Mouse (Mus musculus) forebrain, embryonic 15.5 days (tissue): ENCODE data around the gene Diexf. TPM values are rescaled to one million over a fixed set of nuclear protein-coding genes. Genes with fewer than 3 reads are reported as not detected.

Source experiments
- ATAC-seq: fragments of 200-750 bp; cut with Nextera tagmentation; replicated peaks from 2 replicates; pipeline ENCODE4 v1.8.0; 2017; ENCODE audit warnings: mild to moderate bottlenecking, moderate TSS enrichment, moderate library complexity
- H3K27ac ChIP-seq: fragments of 300-500 bp; sonication (generic); replicated peaks from 2 replicates; pipeline ENCODE4 v1.5.1; 2015; ENCODE audit warnings: mild to moderate bottlenecking, inconsistent platforms
- H3K27me3 ChIP-seq: fragments of 300-500 bp; sonication (generic); 2 replicates; pipeline ENCODE4 v1.6.1; 2015; ENCODE audit warnings: inconsistent platforms
- H3K36me3 ChIP-seq: fragments of 300-500 bp; sonication (generic); 2 replicates; pipeline ENCODE4 v1.6.1; 2015; ENCODE audit warnings: mild to moderate bottlenecking, inconsistent platforms
- H3K4me1 ChIP-seq: fragments of 300-500 bp; sonication (generic); 2 replicates; pipeline ENCODE4 v1.6.1; 2015; ENCODE audit warnings: inconsistent platforms
- H3K4me2 ChIP-seq: fragments of 300-500 bp; sonication (generic); replicated peaks from 2 replicates; pipeline ENCODE4 v1.6.1; 2015; ENCODE audit warnings: mild to moderate bottlenecking, inconsistent platforms
- H3K4me3 ChIP-seq: fragments of 300-500 bp; sonication (generic); 2 replicates; pipeline ENCODE4 v1.5.1; 2015; ENCODE audit warnings: mild to moderate bottlenecking, inconsistent platforms
- H3K9ac ChIP-seq: fragments of 300-500 bp; sonication (generic); replicated peaks from 2 replicates; pipeline ENCODE4 v1.6.1; 2015; ENCODE audit warnings: mild to moderate bottlenecking, inconsistent platforms
- H3K9me3 ChIP-seq: fragments of 300-500 bp; sonication (generic); 2 replicates; pipeline ENCODE4 v1.6.1; 2016; ENCODE audit warnings: inconsistent platforms
- WGBS: fragments of 180-500 bp; shearing (Covaris S2); methylation state at CpG from one replicate; pipeline ENCODE4 v1.1.7; 2015; ENCODE audit warnings: mixed read lengths; 5-methylcytosine and 5-hydroxymethylcytosine counted together
- polyA plus RNA-seq: library from polyadenylated mRNA; unstranded; fragments of >200 nt; fragmentation: Nextera tagmentation; extraction: Ambion mirVana; gene quantifications from 2 replicates; pipeline ENCODE4 v1.2.1, GENCODE M21; 2015

The Diexf gene
- polyA plus RNA-seq, 1 experiment from 2014 or later: 11.2 TPM

DNA sequence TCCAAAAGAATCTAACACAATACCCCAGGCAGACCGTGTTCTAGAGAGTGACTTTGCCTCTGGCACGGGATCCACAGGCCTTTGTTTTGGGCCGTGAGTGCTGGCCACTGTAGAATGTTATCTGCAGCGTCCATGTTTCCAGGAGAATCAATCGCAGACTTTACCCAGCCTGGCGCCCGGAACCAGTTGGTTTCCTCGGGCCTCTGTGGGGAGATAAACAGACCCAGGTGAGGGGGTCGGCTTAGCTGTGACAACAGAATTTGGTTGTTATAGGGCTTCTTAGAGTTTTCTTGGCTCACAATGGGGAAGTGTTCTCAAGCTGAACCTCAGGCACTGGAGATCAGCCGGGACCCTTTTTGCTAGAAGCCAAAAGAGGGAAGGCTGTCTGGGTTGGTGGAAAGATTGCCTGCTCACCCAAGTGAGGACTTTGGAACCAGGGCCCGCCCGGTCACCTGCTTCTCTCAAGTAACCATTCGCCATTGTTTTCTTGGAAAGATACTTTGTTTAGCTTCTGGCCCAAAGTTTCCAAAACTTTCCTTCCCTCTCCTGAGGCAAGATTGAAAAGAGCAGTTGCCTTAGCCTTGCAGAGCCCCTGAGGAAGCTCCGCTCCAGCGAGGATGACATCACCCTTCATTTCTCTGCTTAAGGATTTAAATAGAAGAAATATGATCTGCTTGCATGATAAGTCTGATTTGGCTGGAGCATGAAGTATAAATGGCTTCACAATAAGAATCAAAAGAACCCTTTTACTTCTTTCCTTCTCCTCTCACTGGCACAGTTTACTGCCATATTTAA, 26.4 kb upstream of the Diexf start:
- Histone ChIP-seq H3K27ac (no peak overlapping the region), H3K9me3 (no peaks in the 10 kb centered on the region), H3K4me2 (no peak overlapping the region), H3K36me3 (no peaks in the 10 kb centered on the region), H3K27me3 (peaks cover 27% of the 10 kb centered on the region), H3K4me1 (peaks cover 11% of the 10 kb centered on the region; the same call in 1 of the 2 replicates), H3K4me3 (no peak overlapping the region), H3K9ac (no peak overlapping the region)
- ATAC-seq: no peak
- WGBS: 78% methylated on average over 15 of the region's 15 CpGs

DNA sequence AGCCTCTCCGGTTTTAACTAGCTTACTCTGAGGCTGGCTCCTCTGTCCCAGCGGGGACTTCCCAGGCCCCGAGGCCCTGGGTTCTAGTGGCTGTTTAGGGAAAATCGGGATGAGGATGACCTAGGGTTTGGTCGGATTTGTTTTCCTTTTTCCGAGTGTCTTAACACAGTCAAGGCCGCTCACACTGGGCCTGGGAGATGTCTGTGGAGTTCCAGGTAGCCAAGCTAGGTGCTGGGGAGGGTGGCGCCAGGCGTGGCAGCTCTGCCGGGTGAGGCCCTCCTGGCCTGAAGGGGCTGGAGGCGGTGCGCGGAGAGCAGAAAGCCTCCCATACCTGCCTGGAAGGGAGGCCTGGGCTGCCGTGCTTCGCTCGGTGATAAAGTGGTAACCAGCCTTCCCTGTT, 23.5 kb upstream of the Diexf start:
- Histone ChIP-seq H3K4me1 (peaks cover 13% of the 10 kb centered on the region; the same call in 1 of the 2 replicates), H3K36me3 (no peaks in the 10 kb centered on the region), H3K9me3 (no peaks in the 10 kb centered on the region), H3K27me3 (peaks cover 27% of the 10 kb centered on the region), H3K9ac (no peak overlapping the region), H3K4me2 (no peak overlapping the region), H3K4me3 (no peak overlapping the region), H3K27ac (no peak overlapping the region)
- 25% methylated on average over 16 of the region's 16 CpGs for WGBS
- no peak for ATAC-seq

DNA sequence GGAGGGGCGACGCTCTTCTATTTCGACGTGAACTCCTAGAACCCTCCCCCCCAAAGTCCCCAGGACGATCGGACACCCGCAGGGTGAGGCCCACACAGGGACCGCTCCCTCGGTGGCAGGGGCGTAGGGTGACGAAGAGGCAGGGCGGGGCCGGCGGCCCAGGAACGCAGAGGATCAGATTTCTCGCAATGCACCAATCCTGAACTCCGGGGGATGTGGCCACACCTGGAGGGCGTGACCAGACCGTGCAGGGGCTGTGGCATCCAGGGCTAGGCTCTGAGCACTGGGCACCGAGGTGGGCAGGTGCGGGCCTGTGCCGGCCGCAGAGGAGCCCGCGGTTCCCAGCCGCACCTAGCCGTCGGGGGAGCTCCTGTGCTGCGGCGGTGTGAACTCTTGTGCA, 22.8 kb upstream of the Diexf start, which contains the start of gene Irf6:
Gene Irf6 (plus strand): TSS at position 240 of the 400 bp plus-strand sequence.
- Histone ChIP-seq H3K36me3 (no peaks in the 10 kb centered on the region), H3K27ac (no peak within 1 kb of the TSS), H3K4me2 (peak within 1 kb of the TSS; percentile 29), H3K9me3 (no peaks in the 10 kb centered on the region), H3K4me3 (0 out of 2 replicates have a peak within 1 kb of the TSS, but pooled peaks have one; percentile 7), H3K9ac (no peak within 1 kb of the TSS), H3K4me1 (peaks cover 13% of the 10 kb centered on the region; the same call in 1 of the 2 replicates), H3K27me3 (peaks cover 27% of the 10 kb centered on the region)
- WGBS: under 1% methylated on average over 30 of the region's 30 CpGs
- ATAC-seq: peak; percentile 53; the same call in 1 of the 2 replicates

DNA sequence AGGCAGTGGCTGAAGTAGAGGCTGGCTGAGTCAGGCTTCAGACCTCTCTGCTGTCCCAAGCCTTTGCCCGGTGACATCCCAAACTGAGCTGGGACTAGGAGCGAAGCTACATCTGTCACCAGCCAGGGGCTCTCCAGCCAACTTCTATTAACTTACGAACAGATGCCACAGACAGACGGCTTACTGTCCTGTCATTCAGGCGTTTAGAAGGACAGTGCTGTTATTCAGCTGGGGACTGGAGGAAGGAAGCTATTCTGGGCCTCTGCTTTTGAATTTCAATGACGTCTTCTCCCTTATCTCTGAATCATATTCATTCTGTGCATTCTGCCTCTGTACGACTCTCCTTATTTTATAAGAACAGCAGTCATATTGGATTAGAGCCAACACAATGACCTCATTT, 21.1 kb upstream of the Diexf start:
- Histone ChIP-seq H3K27me3 (peaks cover 27% of the 10 kb centered on the region), H3K9ac (no peak overlapping the region), H3K4me1 (peaks cover 13% of the 10 kb centered on the region; the same call in 1 of the 2 replicates), H3K36me3 (no peaks in the 10 kb centered on the region), H3K4me2 (no peak overlapping the region), H3K27ac (no peak overlapping the region), H3K9me3 (no peaks in the 10 kb centered on the region), H3K4me3 (no peak overlapping the region)
- WGBS: 38% methylated on average over 7 of the region's 7 CpGs
- no peak for ATAC-seq

DNA sequence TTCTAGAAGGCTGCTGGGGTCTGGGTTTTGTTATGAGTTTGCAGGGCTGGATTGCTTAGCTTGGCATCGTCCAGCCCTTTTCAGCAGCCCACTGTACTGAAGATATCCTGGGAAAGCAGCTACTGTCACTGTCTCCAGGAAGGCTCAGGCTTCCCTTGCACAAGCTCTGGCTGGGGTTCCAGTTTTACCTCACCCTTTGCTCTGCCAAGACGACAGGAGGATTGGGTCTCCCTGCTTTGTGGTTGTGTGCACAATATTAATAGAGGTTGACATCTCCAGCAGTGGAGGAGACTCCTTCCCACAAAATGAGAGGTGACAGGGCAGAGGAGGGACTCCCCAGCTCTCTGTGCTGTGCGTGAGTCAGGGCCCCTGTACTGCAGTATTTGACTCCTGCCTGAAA, 19.2 kb upstream of the Diexf start:
- Histone ChIP-seq H3K27ac (no peak overlapping the region), H3K4me3 (no peak overlapping the region), H3K27me3 (peaks cover 20% of the 10 kb centered on the region), H3K4me1 (peaks cover 13% of the 10 kb centered on the region; the same call in 1 of the 2 replicates), H3K4me2 (no peak overlapping the region), H3K9ac (no peak overlapping the region), H3K9me3 (no peaks in the 10 kb centered on the region), H3K36me3 (no peaks in the 10 kb centered on the region)
- no peak for ATAC-seq
- WGBS: 72% methylated on average over 3 of the region's 3 CpGs

DNA sequence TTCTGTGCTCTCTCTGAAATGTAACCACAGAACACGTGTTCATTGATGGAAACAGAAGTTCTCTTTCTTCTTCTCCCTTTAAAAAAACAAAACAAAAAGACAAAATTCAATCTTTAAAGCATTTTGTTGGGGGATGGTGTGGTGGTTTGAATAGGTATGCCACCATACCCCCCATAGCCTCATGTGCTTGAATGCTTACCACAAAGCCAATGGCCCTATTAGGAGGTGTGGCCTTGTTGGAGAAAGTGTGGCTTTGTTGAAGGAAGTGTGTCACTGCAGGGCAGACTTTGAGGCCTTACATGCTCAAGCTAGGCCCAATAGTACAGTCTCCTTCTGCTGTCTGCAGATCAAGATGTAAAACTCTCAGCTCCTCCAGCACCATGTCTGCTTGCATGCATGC, 16.3 kb upstream of the Diexf start:
- Histone ChIP-seq H3K36me3 (no peaks in the 10 kb centered on the region), H3K4me2 (no peak overlapping the region)
- 75% methylated on average over 1 of the region's 1 CpGs for WGBS

DNA sequence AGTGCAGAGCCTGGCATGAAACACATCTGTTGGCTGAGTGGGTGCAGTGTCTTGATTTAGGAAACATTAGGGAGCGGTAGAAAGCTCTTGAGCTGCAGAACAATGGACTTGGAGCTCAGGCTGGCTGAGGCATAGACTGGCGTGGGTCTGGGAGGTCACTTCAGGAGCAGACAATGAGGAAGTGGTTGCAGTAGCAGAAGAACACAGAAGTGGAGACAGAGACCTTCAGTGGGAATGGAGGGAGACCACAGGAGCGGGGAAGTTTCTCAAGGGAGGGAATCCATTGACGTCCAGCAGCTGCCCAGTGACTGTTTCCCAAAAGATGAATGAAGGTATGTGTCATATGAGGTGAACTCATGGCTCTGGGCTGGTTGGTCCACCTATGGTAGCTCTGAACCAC, 15.0 kb upstream of the Diexf start:
- H3K9ac ChIP-seq: no peak overlapping the region
- WGBS: 78% methylated on average over 4 of the region's 4 CpGs
- no peak overlapping the region for H3K27ac ChIP-seq

More for the DNA sequence above, 16.3 kb upstream of the Diexf start:
- Histone ChIP-seq H3K9me3 (no peaks in the 10 kb centered on the region), H3K4me1 (peaks cover 5% of the 10 kb centered on the region; the same call in 1 of the 2 replicates), H3K27me3 (no peaks in the 10 kb centered on the region), H3K9ac (no peak overlapping the region), H3K4me3 (no peak overlapping the region), H3K27ac (no peak overlapping the region)
- no peak for ATAC-seq

DNA sequence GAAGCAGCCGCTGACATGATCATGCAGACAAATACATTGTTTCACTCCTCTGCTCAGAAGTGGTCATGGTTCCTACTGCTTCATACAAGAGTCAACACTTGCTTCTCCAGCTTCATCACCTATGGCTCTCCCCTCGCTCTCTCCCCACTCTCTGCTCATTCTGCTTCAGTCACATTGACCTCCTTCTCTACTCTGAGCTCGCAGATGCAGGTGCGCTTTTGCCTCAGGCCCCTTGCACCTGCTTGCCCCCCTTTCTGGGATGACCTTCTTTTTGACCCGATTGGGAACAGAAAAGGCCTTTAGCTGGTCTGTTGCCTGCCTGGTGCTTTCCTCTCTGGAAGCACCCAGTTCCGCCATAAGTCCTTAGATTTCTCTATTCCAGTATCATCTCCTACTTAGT, 14.4 kb upstream of the Diexf start:
- Histone ChIP-seq H3K9me3 (no peaks in the 10 kb centered on the region), H3K27ac (no peak overlapping the region), H3K4me3 (no peak overlapping the region), H3K9ac (no peak overlapping the region), H3K36me3 (no peaks in the 10 kb centered on the region), H3K4me1 (no peaks in the 10 kb centered on the region), H3K27me3 (no peaks in the 10 kb centered on the region), H3K4me2 (no peak overlapping the region)
- no peak for ATAC-seq
- WGBS: 93% methylated on average over 6 of the region's 6 CpGs

More for the DNA sequence above, 15.0 kb upstream of the Diexf start:
- Histone ChIP-seq H3K4me2 (no peak overlapping the region), H3K4me1 (no peaks in the 10 kb centered on the region), H3K36me3 (no peaks in the 10 kb centered on the region), H3K27me3 (no peaks in the 10 kb centered on the region), H3K4me3 (no peak overlapping the region), H3K9me3 (no peaks in the 10 kb centered on the region)
- no peak for ATAC-seq

DNA sequence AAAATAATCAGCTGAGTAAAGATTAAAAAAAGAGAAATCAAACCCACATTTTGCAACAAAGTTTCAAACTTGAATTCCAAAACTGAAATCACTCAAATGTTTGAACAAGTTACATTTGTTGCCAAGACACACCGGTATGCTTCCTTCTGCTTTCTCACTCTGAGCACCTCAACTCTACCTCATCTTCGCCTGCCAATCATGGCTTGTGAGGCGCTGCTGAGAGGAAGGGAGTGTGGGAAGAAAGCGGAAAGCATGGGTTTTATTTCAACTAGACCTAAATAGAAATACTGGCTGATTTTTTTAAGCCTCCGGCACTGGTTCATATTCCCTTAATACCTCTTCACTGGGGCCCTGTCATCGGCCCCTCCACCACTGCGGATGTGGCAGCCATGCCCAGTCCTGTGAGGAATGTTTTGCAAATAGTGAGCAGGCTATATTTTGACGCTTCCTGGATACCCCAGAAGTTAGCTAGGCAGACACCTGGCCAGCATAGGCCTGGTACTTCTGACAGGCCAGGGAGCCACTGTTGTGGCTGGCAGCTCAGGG, 12.5 kb upstream of the Diexf start:
- ATAC-seq: no peak
- 86% methylated on average over 8 of the region's 8 CpGs for WGBS
- no peaks in the 10 kb centered on the region for H3K36me3 ChIP-seq
- no peaks in the 10 kb centered on the region for H3K27me3 ChIP-seq
- H3K4me2 ChIP-seq: no peak overlapping the region
- no peak overlapping the region for H3K4me3 ChIP-seq
- H3K9me3 ChIP-seq: no peaks in the 10 kb centered on the region
- no peak overlapping the region for H3K9ac ChIP-seq
- no peak overlapping the region for H3K27ac ChIP-seq
- no peaks in the 10 kb centered on the region for H3K4me1 ChIP-seq

DNA sequence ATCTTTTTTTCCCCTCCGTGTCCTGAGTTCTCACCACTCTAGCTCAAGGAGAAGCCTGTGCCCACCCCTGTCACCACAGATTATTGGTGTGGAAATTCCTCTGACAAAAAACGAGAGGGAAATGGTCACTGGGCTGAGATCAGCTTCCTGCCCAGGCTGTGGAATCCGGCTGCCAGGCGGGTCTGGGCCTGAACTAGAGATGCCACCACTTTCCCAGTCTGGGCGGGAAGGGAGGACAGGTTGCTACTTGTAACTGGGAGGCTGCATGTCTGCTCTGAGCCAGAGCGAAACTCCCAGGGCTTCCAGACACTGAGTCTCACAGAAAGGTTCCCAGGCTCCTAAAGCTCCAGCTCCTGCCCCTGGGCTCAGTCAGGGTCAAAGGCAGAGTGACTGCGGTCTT, 11.0 kb upstream of the Diexf start:
- no peaks in the 10 kb centered on the region for H3K4me1 ChIP-seq
- 88% methylated on average over 7 of the region's 7 CpGs for WGBS
- no peak overlapping the region for H3K9ac ChIP-seq
- no peaks in the 10 kb centered on the region for H3K36me3 ChIP-seq
- H3K4me2 ChIP-seq: no peak overlapping the region
- H3K27me3 ChIP-seq: no peaks in the 10 kb centered on the region
- H3K9me3 ChIP-seq: no peaks in the 10 kb centered on the region
- H3K27ac ChIP-seq: no peak overlapping the region
- no peak overlapping the region for H3K4me3 ChIP-seq
- no peak for ATAC-seq

DNA sequence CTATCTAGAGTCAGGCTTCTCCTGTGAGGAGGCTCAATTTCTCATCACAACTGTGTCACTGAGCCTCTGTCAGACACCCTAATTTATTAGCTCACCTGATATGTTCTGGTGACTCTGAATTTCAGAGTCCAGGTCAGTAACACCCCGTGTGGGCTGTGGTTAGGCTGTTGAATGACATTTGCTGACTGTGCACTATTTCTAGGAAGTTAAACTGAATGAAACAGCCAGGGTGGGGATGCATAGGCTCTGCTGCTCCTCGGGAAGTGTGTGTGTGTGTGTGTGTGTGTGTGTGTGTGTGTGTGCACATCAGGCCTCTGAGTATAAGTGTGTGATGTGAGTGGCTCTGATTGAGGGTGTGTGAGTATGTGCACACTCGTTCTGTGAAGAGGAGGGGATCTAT, 8.6 kb upstream of the Diexf start:
- no peak overlapping the region for H3K4me3 ChIP-seq
- H3K4me1 ChIP-seq: no peaks in the 10 kb centered on the region
- no peaks in the 10 kb centered on the region for H3K36me3 ChIP-seq
- WGBS: 57% methylated on average over 3 of the region's 3 CpGs
- H3K9me3 ChIP-seq: no peaks in the 10 kb centered on the region
- no peak overlapping the region for H3K9ac ChIP-seq
- H3K27me3 ChIP-seq: no peaks in the 10 kb centered on the region
- H3K4me2 ChIP-seq: no peak overlapping the region
- no peak overlapping the region for H3K27ac ChIP-seq
- ATAC-seq: no peak

DNA sequence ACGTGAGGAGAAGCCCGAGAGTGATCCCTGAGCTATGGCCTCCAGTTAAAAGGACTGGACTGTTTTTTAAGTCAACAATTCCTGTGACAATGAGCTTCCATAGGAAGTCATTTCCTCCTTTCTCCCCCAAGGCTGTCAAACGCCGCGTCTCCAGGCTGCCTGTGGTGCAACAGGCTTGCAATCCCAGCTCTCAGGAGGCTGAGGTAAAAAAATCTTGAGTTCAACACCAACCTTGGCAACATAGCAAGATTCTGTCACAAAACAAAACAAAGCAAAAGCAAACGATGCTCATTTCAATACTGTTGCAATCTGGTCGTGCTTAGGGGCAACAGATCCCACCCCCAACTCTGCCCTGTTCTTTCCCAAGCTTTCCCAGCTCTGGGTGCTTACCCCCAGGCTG, 8.0 kb upstream of the Diexf start:
- Histone ChIP-seq H3K9ac (no peak overlapping the region), H3K9me3 (no peaks in the 10 kb centered on the region), H3K4me3 (no peak overlapping the region), H3K4me1 (no peaks in the 10 kb centered on the region), H3K4me2 (no peak overlapping the region), H3K36me3 (no peaks in the 10 kb centered on the region), H3K27me3 (no peaks in the 10 kb centered on the region), H3K27ac (no peak overlapping the region)
- 48% methylated on average over 7 of the region's 7 CpGs for WGBS
- ATAC-seq: no peak
